Mouse (Mus musculus) myocyte (in vitro differentiated cells): ENCODE results near the gene Pds5a.

Source experiments
- CEBPB ChIP-seq: IDR thresholded peaks from 2 replicates; pipeline ENCODE4 v1.6.1; 2011; ENCODE audit warnings: mild to moderate bottlenecking, moderate library complexity; ENCODE audit not compliant: poor library complexity, insufficient read depth, severe bottlenecking
- E2F4 ChIP-seq: IDR thresholded peaks from one replicate; pipeline ENCODE4 v1.6.1; 2011; ENCODE audit warnings: mild to moderate bottlenecking, control low read depth, moderate library complexity; ENCODE audit not compliant: insufficient read depth
- MAX ChIP-seq: IDR thresholded peaks from one replicate; pipeline ENCODE4 v1.6.1; 2011; ENCODE audit warnings: low read depth, mild to moderate bottlenecking, control low read depth
- MYOD1 ChIP-seq, 3 experiments: IDR thresholded peaks; one replicate each; pipeline ENCODE4 v1.6.1; 2011; ENCODE audit warnings: control low read depth in 2 of 3, low read depth in 2 of 3, mild to moderate bottlenecking in 2 of 3, moderate library complexity in 1 of 3; ENCODE audit not compliant: insufficient read length in 2 of 3, control insufficient read depth in 1 of 3
- MYOG ChIP-seq, 3 experiments: IDR thresholded peaks; one replicate each; pipeline ENCODE4 v1.6.1; 2011; ENCODE audit warnings: control low read depth in 2 of 3, low read depth in 2 of 3, mild to moderate bottlenecking in 2 of 3; ENCODE audit not compliant: insufficient read length in 2 of 3, control insufficient read depth in 1 of 3, insufficient read depth in 1 of 3
- POLR2A ChIP-seq: IDR thresholded peaks from one replicate; pipeline ENCODE4 v1.6.1; 2011; ENCODE audit warnings: low read depth, mild to moderate bottlenecking, control low read depth, moderate library complexity; ENCODE audit not compliant: insufficient read length
- POLR2AphosphoS2 ChIP-seq: IDR thresholded peaks from one replicate; pipeline ENCODE4 v1.6.1; 2011; ENCODE audit warnings: low read depth, control low read depth; ENCODE audit not compliant: insufficient read length
- REST ChIP-seq: IDR thresholded peaks from one replicate; pipeline ENCODE4 v1.6.1; 2011; ENCODE audit warnings: mild to moderate bottlenecking, control low read depth, moderate library complexity; ENCODE audit not compliant: insufficient read depth, insufficient read length
- SRF ChIP-seq: IDR thresholded peaks from one replicate; pipeline ENCODE4 v1.6.1; 2011; ENCODE audit warnings: low read depth; ENCODE audit not compliant: control insufficient read depth, insufficient read length
- TCF12 ChIP-seq: IDR thresholded peaks from one replicate; pipeline ENCODE4 v1.6.1; 2011; ENCODE audit warnings: mild to moderate bottlenecking, control low read depth; ENCODE audit not compliant: poor library complexity, insufficient read depth, severe bottlenecking
- TCF3 ChIP-seq: IDR thresholded peaks from one replicate; pipeline ENCODE4 v1.6.1; 2011; ENCODE audit warnings: low read depth, control low read depth; ENCODE audit not compliant: insufficient read length
- USF1 ChIP-seq: IDR thresholded peaks from one replicate; pipeline ENCODE4 v1.6.1; 2011; ENCODE audit warnings: low read depth, mild to moderate bottlenecking, control low read depth, moderate library complexity

GRCm38 (mm10) chr5:65706979-65707378, 8.9 kb upstream of the Pds5a start:
- TF ChIP-seq MYOD1 (IDR thresholded peaks at IDR 0.05; ENCODE audit: control insufficient read depth in 1 of 3, insufficient read length in 2 of 3, low read depth in 2 of 3) (peak in 2 of 3 experiments; percentile 15 to 46), MYOG (IDR thresholded peaks at IDR 0.05; ENCODE audit: control insufficient read depth in 1 of 3, insufficient read depth in 1 of 3, insufficient read length in 2 of 3, low read depth in 2 of 3) (peak in 2 of 3 experiments; percentile 14 to 82), POLR2A (no peak), TCF12 (no peak), POLR2AphosphoS2 (no peak), USF1 (no peak), E2F4 (no peak), CEBPB (no peak), MAX (no peak), TCF3 (no peak), REST (no peak), SRF (no peak)
